Mouse (Mus musculus) midbrain, embryonic 13.5 days (tissue): ENCODE data around the gene Unk. TPM values are rescaled to one million over a fixed set of nuclear protein-coding genes. Genes with fewer than 3 reads are reported as not detected.

ENCODE experiments used
- ATAC-seq: fragments of 200-750 bp; cut with Nextera tagmentation; 2 replicates; pipeline ENCODE4 v1.8.0; 2017; ENCODE audit warnings: mild to moderate bottlenecking, moderate TSS enrichment, moderate library complexity
- H3K27ac ChIP-seq: fragments of 300-500 bp; sonication (generic); 2 replicates; pipeline ENCODE4 v1.5.1; 2015; ENCODE audit warnings: inconsistent platforms, mild to moderate bottlenecking, moderate library complexity
- H3K27me3 ChIP-seq: fragments of 300-500 bp; sonication (generic); 2 replicates; pipeline ENCODE4 v1.6.1; 2015; ENCODE audit warnings: mild to moderate bottlenecking, inconsistent platforms
- H3K36me3 ChIP-seq: fragments of 300-500 bp; sonication (generic); 2 replicates; pipeline ENCODE4 v1.6.1; 2015; ENCODE audit warnings: mild to moderate bottlenecking, inconsistent platforms
- H3K4me1 ChIP-seq: fragments of 300-500 bp; sonication (generic); replicated peaks from 2 replicates; pipeline ENCODE4 v1.6.1; 2015; ENCODE audit warnings: inconsistent platforms
- H3K4me2 ChIP-seq: fragments of 300-500 bp; sonication (generic); replicated peaks from 2 replicates; pipeline ENCODE4 v1.6.1; 2015; ENCODE audit warnings: moderate library complexity, mild to moderate bottlenecking, inconsistent platforms
- H3K4me3 ChIP-seq: fragments of 300-500 bp; sonication (generic); replicated peaks from 2 replicates; pipeline ENCODE4 v1.5.1; 2015; ENCODE audit warnings: mild to moderate bottlenecking, inconsistent platforms
- H3K9ac ChIP-seq: fragments of 300-500 bp; sonication (generic); replicated peaks from 2 replicates; pipeline ENCODE4 v1.6.1; 2015; ENCODE audit warnings: mild to moderate bottlenecking, inconsistent platforms
- H3K9me3 ChIP-seq: fragments of 300-500 bp; sonication (generic); 2 replicates; pipeline ENCODE4 v1.6.1; 2016; ENCODE audit warnings: mild to moderate bottlenecking, inconsistent platforms
- whole genome bisulfite sequencing: fragments of 180-500 bp; shearing (Covaris S2); methylation state at CpG from one replicate; pipeline ENCODE4 v1.1.7; 2015; 5-methylcytosine and 5-hydroxymethylcytosine counted together
- polyA plus RNA-seq: library from polyadenylated mRNA; unstranded; fragments of >200 nt; fragmentation: Nextera tagmentation; extraction: Ambion mirVana; gene quantifications from 2 replicates; pipeline ENCODE4 v1.2.1, GENCODE M21; 2015

The Unk gene
- polyA plus RNA-seq, 1 experiment from 2014 or later: 43.7 TPM

- Histone ChIP-seq H3K9ac (no peak overlapping the region), H3K36me3 (peaks cover 19% of the 10 kb centered on the region), H3K27me3 (no peaks in the 10 kb centered on the region), H3K9me3 (no peaks in the 10 kb centered on the region), H3K27ac (no peak overlapping the region), H3K4me3 (no peak overlapping the region), H3K4me1 (peaks cover 16% of the 10 kb centered on the region), H3K4me2 (no peak overlapping the region)
- 61% methylated on average over 20 of the region's 20 CpGs for WGBS
- no peak for ATAC-seq
Measured at GRCm38 (mm10) chr11:116075539-116076265, 45.6 kb downstream of the Unk start.

GRCm38 (mm10) chr11:116076266-116076540 lies 46.1 kb downstream of the Unk start:
- Histone ChIP-seq H3K9ac (no peak overlapping the region), H3K4me1 (peaks cover 16% of the 10 kb centered on the region), H3K4me2 (no peak overlapping the region), H3K27me3 (no peaks in the 10 kb centered on the region), H3K36me3 (peaks cover 24% of the 10 kb centered on the region), H3K27ac (no peak overlapping the region), H3K4me3 (no peak overlapping the region), H3K9me3 (no peaks in the 10 kb centered on the region)
- 71% methylated on average over 7 of the region's 7 CpGs for WGBS
- no peak for ATAC-seq

- no peaks in the 10 kb centered on the region for H3K27me3 ChIP-seq
- no peak for ATAC-seq
- H3K4me3 ChIP-seq: no peak overlapping the region
- H3K4me1 ChIP-seq: peaks cover 16% of the 10 kb centered on the region
- H3K27ac ChIP-seq: no peak overlapping the region
- 79% methylated on average over 7 of the region's 7 CpGs for WGBS
- H3K9ac ChIP-seq: no peak overlapping the region
- no peak overlapping the region for H3K4me2 ChIP-seq
- H3K36me3 ChIP-seq: peaks cover 30% of the 10 kb centered on the region
- no peaks in the 10 kb centered on the region for H3K9me3 ChIP-seq
Measured at GRCm38 (mm10) chr11:116076836-116077235, 46.7 kb downstream of the Unk start.

- H3K4me1 ChIP-seq: peaks cover 16% of the 10 kb centered on the region
- H3K36me3 ChIP-seq: peaks cover 38% of the 10 kb centered on the region
- peak within 1 kb of the TSS; percentile 56 for H3K4me2 ChIP-seq
- 72% methylated on average over 22 of the region's 22 CpGs for WGBS
- peak within 1 kb of the TSS; percentile 25 for H3K4me3 ChIP-seq
- H3K9ac ChIP-seq: peak within 1 kb of the TSS; percentile 58
- no peaks in the 10 kb centered on the region for H3K9me3 ChIP-seq
- no peaks in the 10 kb centered on the region for H3K27me3 ChIP-seq
- ATAC-seq: peak; percentile 31
- 0 out of 2 replicates have a peak within 1 kb of the TSS, but pooled peaks have one; percentile 19 for H3K27ac ChIP-seq
Measured at GRCm38 (mm10) chr11:116077446-116078204, 47.5 kb downstream of the Unk start, which contains the start of gene Unc13d. Unc13d (minus strand) TSS chr11:116077961.

- H3K9me3 ChIP-seq: no peaks in the 10 kb centered on the region
- H3K9ac ChIP-seq: peak overlapping the region; percentile 58
- H3K4me3 ChIP-seq: peak overlapping the region; percentile 25
- peaks cover 16% of the 10 kb centered on the region for H3K4me1 ChIP-seq
- H3K27ac ChIP-seq: 0 out of 2 replicates have a peak overlapping the region, but pooled peaks have one; percentile 8
- peaks cover 42% of the 10 kb centered on the region for H3K36me3 ChIP-seq
- WGBS: 12% methylated on average over 16 of the region's 16 CpGs
- H3K4me2 ChIP-seq: peak overlapping the region; percentile 56
- H3K27me3 ChIP-seq: no peaks in the 10 kb centered on the region
- peak; percentile 64 for ATAC-seq
Measured at GRCm38 (mm10) chr11:116078221-116078620, 48.1 kb downstream of the Unk start.

- peak overlapping the region; percentile 44; the same call in 1 of the 2 replicates for H3K27ac ChIP-seq
- H3K9ac ChIP-seq: 0 out of 2 replicates have a peak overlapping the region, but pooled peaks have one; percentile 2
- H3K4me1 ChIP-seq: peaks cover 16% of the 10 kb centered on the region
- H3K36me3 ChIP-seq: peaks cover 48% of the 10 kb centered on the region
- H3K4me2 ChIP-seq: peak overlapping the region; percentile 56; the same call in 1 of the 2 replicates
- no peaks in the 10 kb centered on the region for H3K9me3 ChIP-seq
- no peak for ATAC-seq
- no peak overlapping the region for H3K4me3 ChIP-seq
- H3K27me3 ChIP-seq: no peaks in the 10 kb centered on the region
- WGBS: 16% methylated on average over 10 of the region's 10 CpGs
Measured at GRCm38 (mm10) chr11:116078676-116079320, 48.7 kb downstream of the Unk start.

- peaks cover 16% of the 10 kb centered on the region for H3K4me1 ChIP-seq
- peaks cover 53% of the 10 kb centered on the region for H3K36me3 ChIP-seq
- no peak overlapping the region for H3K4me2 ChIP-seq
- WGBS: 79% methylated on average over 10 of the region's 10 CpGs
- no peak overlapping the region for H3K9ac ChIP-seq
- H3K27me3 ChIP-seq: no peaks in the 10 kb centered on the region
- ATAC-seq: no peak
- H3K9me3 ChIP-seq: no peaks in the 10 kb centered on the region
- no peak overlapping the region for H3K4me3 ChIP-seq
- no peak overlapping the region for H3K27ac ChIP-seq
Measured at GRCm38 (mm10) chr11:116079511-116079910, 49.4 kb downstream of the Unk start.

GRCm38 (mm10) chr11:116081081-116081480 lies 51.0 kb downstream of the Unk start:
- no peak for ATAC-seq
- Histone ChIP-seq H3K9me3 (no peaks in the 10 kb centered on the region), H3K9ac (no peak overlapping the region), H3K4me1 (peaks cover 26% of the 10 kb centered on the region), H3K27ac (no peak overlapping the region), H3K4me2 (no peak overlapping the region), H3K4me3 (no peak overlapping the region), H3K36me3 (peaks cover 53% of the 10 kb centered on the region), H3K27me3 (no peaks in the 10 kb centered on the region)
- WGBS: 67% methylated on average over 6 of the region's 6 CpGs

- Histone ChIP-seq H3K9ac (no peak overlapping the region), H3K27me3 (no peaks in the 10 kb centered on the region), H3K36me3 (peaks cover 53% of the 10 kb centered on the region), H3K4me2 (no peak overlapping the region), H3K27ac (no peak overlapping the region), H3K4me3 (no peak overlapping the region), H3K9me3 (no peaks in the 10 kb centered on the region), H3K4me1 (peaks cover 29% of the 10 kb centered on the region)
- WGBS: 94% methylated on average over 14 of the region's 14 CpGs
- ATAC-seq: no peak
Measured at GRCm38 (mm10) chr11:116083096-116083672, 53.1 kb downstream of the Unk start.

GRCm38 (mm10) chr11:116084166-116084565 lies 54.0 kb downstream of the Unk start:
- Histone ChIP-seq H3K36me3 (peaks cover 50% of the 10 kb centered on the region), H3K9me3 (no peaks in the 10 kb centered on the region), H3K9ac (no peak overlapping the region), H3K27ac (no peak overlapping the region), H3K4me2 (no peak overlapping the region), H3K4me1 (peaks cover 20% of the 10 kb centered on the region), H3K27me3 (no peaks in the 10 kb centered on the region), H3K4me3 (no peak overlapping the region)
- ATAC-seq: no peak
- WGBS: 91% methylated on average over 6 of the region's 6 CpGs

- WGBS: 6% methylated on average over 38 of the region's 43 CpGs
- Histone ChIP-seq H3K27me3 (no peaks in the 10 kb centered on the region), H3K9ac (peak within 1 kb of the TSS; percentile 59), H3K4me1 (peaks cover 18% of the 10 kb centered on the region), H3K4me3 (peak within 1 kb of the TSS; percentile 49), H3K4me2 (peak within 1 kb of the TSS; percentile 64), H3K36me3 (peaks cover 26% of the 10 kb centered on the region), H3K9me3 (no peaks in the 10 kb centered on the region), H3K27ac (peak within 1 kb of the TSS; percentile 67)
- ATAC-seq: peak; percentile 98
Measured at GRCm38 (mm10) chr11:116086258-116087193, 56.4 kb downstream of the Unk start, which contains the start of gene Wbp2. Wbp2 (minus strand) TSS chr11:116086995.
